Mouse (Mus musculus): Measurements from ENCODE around the gene Adgrg1. TPM values are rescaled to one million over a fixed set of nuclear protein-coding genes. Genes with fewer than 3 reads are reported as not detected.

Gene Adgrg1
- polyA plus RNA-seq, 1 experiment: 146 TPM

- WGBS: 63% methylated on average over 9 of the region's 9 CpGs
- Histone ChIP-seq H3K36me3 (ENCODE audit: control insufficient read depth, insufficient read depth, low read length) (no peaks in the 10 kb centered on the region), H3K27me3 (ENCODE audit: control insufficient read depth, insufficient read depth, low read length) (no peaks in the 10 kb centered on the region), H3K4me1 (replicated peaks; ENCODE audit: control insufficient read depth, insufficient read depth, low read length) (peaks cover 79% of the 10 kb centered on the region), H3K27ac (ENCODE audit: control insufficient read depth, insufficient read depth, low read length) (no peak overlapping the region; the same call in 1 of the 2 replicates), H3K4me3 (ENCODE audit: control insufficient read depth, insufficient read depth, low read length) (no peak overlapping the region)
- TF ChIP-seq POLR2A (IDR thresholded peaks at IDR 0.05; ENCODE audit: control insufficient read depth, extremely low read depth, insufficient read depth, low read length, poor library complexity): no peak
- TF ChIP-seq CTCF (IDR thresholded peaks at IDR 0.05; ENCODE audit: borderline replicate concordance, control insufficient read depth, extremely low read depth, insufficient read depth, low read length, poor library complexity): no peak
- no peak for DNase-seq
Measured at GRCm38 (mm10) chr8:94991454-94991994, 17.0 kb downstream of the Adgrg1 start.

DNA sequence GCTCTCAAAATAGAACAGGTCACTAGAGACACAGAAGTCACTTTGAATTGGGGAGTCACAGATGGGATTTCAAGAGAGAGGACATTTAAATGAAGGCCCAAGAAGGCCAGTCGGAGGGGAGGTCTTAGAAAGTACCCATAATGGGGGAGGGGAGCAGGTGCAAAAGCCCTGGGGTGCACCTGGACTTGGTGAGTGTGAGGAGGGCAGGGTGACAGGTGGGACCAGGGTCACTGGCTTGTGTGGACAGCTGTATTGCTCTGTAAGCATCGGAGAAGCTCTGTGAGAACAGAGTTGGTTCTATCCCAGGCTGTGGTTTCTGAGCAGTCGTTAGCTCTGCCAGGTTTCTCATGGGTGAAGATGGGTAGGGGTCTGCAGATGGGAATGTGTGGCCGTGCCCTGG is 17.5 kb downstream of the Adgrg1 start:
- H3K27ac ChIP-seq (ENCODE audit: control insufficient read depth, insufficient read depth, low read length): no peak overlapping the region; the same call in 1 of the 2 replicates
- no peaks in the 10 kb centered on the region for H3K36me3 ChIP-seq (ENCODE audit: control insufficient read depth, insufficient read depth, low read length)
- no peaks in the 10 kb centered on the region for H3K27me3 ChIP-seq (ENCODE audit: control insufficient read depth, insufficient read depth, low read length)
- H3K4me1 ChIP-seq (replicated peaks; ENCODE audit: control insufficient read depth, insufficient read depth, low read length): peaks cover 74% of the 10 kb centered on the region
- TF ChIP-seq POLR2A (IDR thresholded peaks at IDR 0.05; ENCODE audit: control insufficient read depth, extremely low read depth, insufficient read depth, low read length, poor library complexity) (no peak), CTCF (IDR thresholded peaks at IDR 0.05; ENCODE audit: borderline replicate concordance, control insufficient read depth, extremely low read depth, insufficient read depth, low read length, poor library complexity) (no peak)
- 42% methylated on average over 4 of the region's 4 CpGs for WGBS
- no peak for DNase-seq
- no peak overlapping the region for H3K4me3 ChIP-seq (ENCODE audit: control insufficient read depth, insufficient read depth, low read length)

DNA sequence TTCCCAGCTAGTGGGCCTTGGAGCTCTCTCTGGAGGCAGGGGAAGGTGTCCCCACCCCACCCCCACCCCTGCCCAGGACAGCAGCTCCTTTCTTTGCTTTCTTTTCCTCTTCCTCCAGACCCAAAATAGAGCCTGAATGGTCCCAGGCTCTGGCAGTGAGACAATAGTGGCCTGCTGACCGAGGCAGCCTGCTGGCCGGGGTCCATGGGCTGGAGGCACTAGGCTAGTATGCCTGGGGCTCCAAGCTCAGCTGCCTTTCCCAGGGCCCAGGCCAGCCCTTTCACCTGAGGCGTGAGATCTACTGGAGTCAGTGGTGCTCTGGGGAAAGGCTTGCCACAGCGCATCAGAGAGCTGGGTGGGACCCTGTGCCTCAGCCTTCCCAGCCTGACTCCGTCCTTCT is 18.0 kb downstream of the Adgrg1 start:
- peaks cover 69% of the 10 kb centered on the region for H3K4me1 ChIP-seq (replicated peaks; ENCODE audit: control insufficient read depth, insufficient read depth, low read length)
- no peak overlapping the region; the same call in 1 of the 2 replicates for H3K27ac ChIP-seq (ENCODE audit: control insufficient read depth, insufficient read depth, low read length)
- TF ChIP-seq CTCF (IDR thresholded peaks at IDR 0.05; ENCODE audit: borderline replicate concordance, control insufficient read depth, extremely low read depth, insufficient read depth, low read length, poor library complexity) (no peak), POLR2A (IDR thresholded peaks at IDR 0.05; ENCODE audit: control insufficient read depth, extremely low read depth, insufficient read depth, low read length, poor library complexity) (no peak)
- no peak overlapping the region for H3K4me3 ChIP-seq (ENCODE audit: control insufficient read depth, insufficient read depth, low read length)
- H3K27me3 ChIP-seq (ENCODE audit: control insufficient read depth, insufficient read depth, low read length): no peaks in the 10 kb centered on the region
- 74% methylated on average over 5 of the region's 5 CpGs for WGBS
- no peaks in the 10 kb centered on the region for H3K36me3 ChIP-seq (ENCODE audit: control insufficient read depth, insufficient read depth, low read length)
- DNase-seq: no peak

GRCm38 (mm10) chr8:94992996-94993724 is 18.6 kb downstream of the Adgrg1 start:
- no peak for DNase-seq
- H3K27me3 ChIP-seq (ENCODE audit: control insufficient read depth, insufficient read depth, low read length): no peaks in the 10 kb centered on the region
- TF ChIP-seq CTCF (IDR thresholded peaks at IDR 0.05; ENCODE audit: borderline replicate concordance, control insufficient read depth, extremely low read depth, insufficient read depth, low read length, poor library complexity): no peak
- no peak for TF ChIP-seq POLR2A (IDR thresholded peaks at IDR 0.05; ENCODE audit: control insufficient read depth, extremely low read depth, insufficient read depth, low read length, poor library complexity)
- peaks cover 66% of the 10 kb centered on the region for H3K4me1 ChIP-seq (replicated peaks; ENCODE audit: control insufficient read depth, insufficient read depth, low read length)
- no peaks in the 10 kb centered on the region for H3K36me3 ChIP-seq (ENCODE audit: control insufficient read depth, insufficient read depth, low read length)
- WGBS: 60% methylated on average over 9 of the region's 9 CpGs
- no peak overlapping the region for H3K27ac ChIP-seq (ENCODE audit: control insufficient read depth, insufficient read depth, low read length)
- H3K4me3 ChIP-seq (ENCODE audit: control insufficient read depth, insufficient read depth, low read length): no peak overlapping the region

DNA sequence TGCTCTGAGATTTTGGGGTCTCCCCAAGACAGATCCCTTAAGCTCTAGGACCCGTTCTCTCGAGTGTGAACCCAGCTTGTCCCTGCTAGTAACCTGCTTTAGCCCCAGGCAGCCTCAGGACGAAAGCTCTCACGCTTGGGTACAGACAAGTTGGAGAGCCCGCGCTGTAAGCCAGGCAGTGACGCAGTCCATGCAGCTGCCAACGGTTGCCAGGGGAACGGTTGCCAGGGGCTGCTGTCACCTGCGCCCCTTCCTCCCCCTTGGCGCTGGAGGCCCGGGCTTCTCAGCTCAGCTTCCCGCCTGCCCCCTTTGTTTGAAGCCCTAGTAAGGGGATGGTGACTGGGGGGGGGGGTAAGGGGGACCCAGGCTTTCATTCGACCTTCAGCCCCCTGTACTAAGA is 19.5 kb downstream of the Adgrg1 start:
- 1% methylated on average over 13 of the region's 14 CpGs for WGBS
- DNase-seq: peak; percentile 89
- H3K4me1 ChIP-seq (replicated peaks; ENCODE audit: control insufficient read depth, insufficient read depth, low read length): peaks cover 60% of the 10 kb centered on the region
- H3K27me3 ChIP-seq (ENCODE audit: control insufficient read depth, insufficient read depth, low read length): no peaks in the 10 kb centered on the region
- 0 out of 2 replicates have a peak overlapping the region, but pooled peaks have one; percentile 7 for H3K27ac ChIP-seq (ENCODE audit: control insufficient read depth, insufficient read depth, low read length)
- TF ChIP-seq POLR2A (IDR thresholded peaks at IDR 0.05; ENCODE audit: control insufficient read depth, extremely low read depth, insufficient read depth, low read length, poor library complexity) (0 out of 2 replicates have a peak, but pooled peaks have one; percentile 28), CTCF (IDR thresholded peaks at IDR 0.05; ENCODE audit: borderline replicate concordance, control insufficient read depth, extremely low read depth, insufficient read depth, low read length, poor library complexity) (no peak)
- no peak overlapping the region for H3K4me3 ChIP-seq (ENCODE audit: control insufficient read depth, insufficient read depth, low read length)
- H3K36me3 ChIP-seq (ENCODE audit: control insufficient read depth, insufficient read depth, low read length): no peaks in the 10 kb centered on the region

DNA sequence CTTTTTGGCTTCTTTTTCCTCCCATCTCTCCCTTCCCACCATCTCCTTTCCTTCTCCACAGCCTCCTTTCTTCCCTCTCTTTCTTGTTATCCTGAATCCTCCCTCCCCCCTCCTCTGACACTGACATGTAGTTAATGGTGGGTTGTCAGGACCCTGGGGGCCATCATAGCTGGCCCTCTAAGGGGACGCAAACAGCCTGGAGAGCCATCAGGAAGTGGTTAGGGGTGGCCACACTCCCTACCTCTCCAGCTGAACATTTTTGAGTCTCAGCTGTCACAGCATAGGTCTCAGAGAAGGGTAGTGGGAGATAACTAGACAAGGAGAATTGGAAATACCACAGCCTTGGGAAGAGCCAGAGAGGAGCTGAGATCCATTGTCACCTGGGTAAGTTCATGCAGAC is 20.0 kb downstream of the Adgrg1 start:
- DNase-seq: no peak
- H3K27ac ChIP-seq (ENCODE audit: control insufficient read depth, insufficient read depth, low read length): no peak overlapping the region
- 41% methylated on average over 1 of the region's 1 CpGs for WGBS
- no peak overlapping the region for H3K4me3 ChIP-seq (ENCODE audit: control insufficient read depth, insufficient read depth, low read length)
- peaks cover 57% of the 10 kb centered on the region for H3K4me1 ChIP-seq (replicated peaks; ENCODE audit: control insufficient read depth, insufficient read depth, low read length)
- no peaks in the 10 kb centered on the region for H3K27me3 ChIP-seq (ENCODE audit: control insufficient read depth, insufficient read depth, low read length)
- TF ChIP-seq CTCF (IDR thresholded peaks at IDR 0.05; ENCODE audit: borderline replicate concordance, control insufficient read depth, extremely low read depth, insufficient read depth, low read length, poor library complexity) (no peak), POLR2A (IDR thresholded peaks at IDR 0.05; ENCODE audit: control insufficient read depth, extremely low read depth, insufficient read depth, low read length, poor library complexity) (no peak)
- H3K36me3 ChIP-seq (ENCODE audit: control insufficient read depth, insufficient read depth, low read length): no peaks in the 10 kb centered on the region

All from thymus, adult 2 months (tissue).